Mouse (Mus musculus): ENCODE measurements around the gene Cers6. TPM values are rescaled to one million over a fixed set of nuclear protein-coding genes. Genes with fewer than 3 reads are reported as not detected.

The Cers6 gene
- total RNA-seq, 2 experiments from 2014 or later: 14.1 to 14.7 TPM

DNA sequence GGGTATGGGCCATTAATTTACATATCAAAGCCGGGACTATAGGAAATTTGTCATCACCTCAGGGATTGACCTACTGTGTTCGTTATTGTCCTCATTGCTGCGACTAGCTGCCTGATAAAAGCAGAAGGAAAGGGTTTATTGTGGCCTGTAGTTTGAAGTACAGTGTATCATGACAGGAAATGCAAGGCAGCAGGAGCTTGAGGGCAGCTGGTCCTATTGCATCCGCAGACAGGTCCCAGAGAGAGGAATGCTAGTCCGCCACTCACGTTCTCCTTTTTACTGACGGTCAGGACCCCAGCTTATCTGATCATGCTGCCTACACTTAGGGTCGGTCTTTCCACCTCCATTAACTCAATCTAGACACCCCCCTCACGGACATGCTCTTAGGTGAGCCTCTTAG, 273.7 kb downstream of the Cers6 start:
- intact Hi-C loops (cut with DNase I): loop anchor here (5.0 kb wide), 1 partner anchor 72 kb away; the partner anchor contains the start of gene Spc25
- no peak for DNase-seq

DNA sequence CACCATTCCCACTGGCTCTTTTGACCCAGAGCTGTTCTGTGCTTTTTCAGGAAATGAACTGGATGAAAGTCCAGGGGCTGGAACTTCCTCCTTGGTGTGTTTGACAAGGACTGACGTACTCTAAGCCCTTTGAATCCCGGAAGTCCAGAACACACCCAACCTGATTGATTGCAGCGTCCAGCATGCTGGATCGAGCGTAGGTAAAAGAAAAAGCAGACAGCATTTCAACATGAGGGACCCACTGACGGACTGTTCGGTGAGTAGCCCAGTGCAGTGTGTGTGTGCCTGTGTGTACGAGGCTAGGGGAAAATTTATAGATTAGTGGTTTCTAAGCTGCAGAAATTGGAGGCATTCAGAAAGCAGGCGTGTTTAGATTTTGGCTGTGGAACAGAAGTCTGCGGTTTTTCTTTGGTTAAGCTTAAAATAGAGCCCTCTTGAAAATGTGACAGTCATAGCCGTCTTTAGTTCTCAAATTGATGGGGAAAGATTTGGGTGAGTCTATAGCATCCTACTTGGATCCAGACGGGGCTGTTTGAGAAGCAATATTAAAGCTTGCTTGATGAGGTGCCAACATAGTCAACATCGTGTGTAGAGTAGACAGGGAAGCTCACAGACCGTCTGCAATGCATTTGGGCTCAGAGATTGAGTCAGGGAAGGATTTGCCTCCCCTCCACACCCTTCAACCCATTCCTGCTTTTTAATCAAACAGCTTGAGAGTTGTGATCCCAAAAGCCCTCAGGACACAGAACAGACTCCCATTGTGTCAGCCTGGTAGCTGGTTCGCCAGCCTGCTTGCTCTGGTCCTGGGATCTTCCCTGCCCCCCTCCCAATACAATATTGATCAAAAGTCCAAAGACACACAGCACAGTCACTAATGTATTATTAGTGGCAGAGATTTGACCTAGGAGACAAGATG, 274.7 kb downstream of the Cers6 start, which contains the start of gene Nostrin:
Gene Nostrin, plus strand, starts transcription at position 140 of the 916 bp plus-strand sequence.
- intact Hi-C loops (cut with DNase I): loop anchor here (5.0 kb wide), 1 partner anchor 71 kb away; the partner anchor contains the start of gene Spc25
- DNase-seq: peak; percentile 25 to 32

DNA sequence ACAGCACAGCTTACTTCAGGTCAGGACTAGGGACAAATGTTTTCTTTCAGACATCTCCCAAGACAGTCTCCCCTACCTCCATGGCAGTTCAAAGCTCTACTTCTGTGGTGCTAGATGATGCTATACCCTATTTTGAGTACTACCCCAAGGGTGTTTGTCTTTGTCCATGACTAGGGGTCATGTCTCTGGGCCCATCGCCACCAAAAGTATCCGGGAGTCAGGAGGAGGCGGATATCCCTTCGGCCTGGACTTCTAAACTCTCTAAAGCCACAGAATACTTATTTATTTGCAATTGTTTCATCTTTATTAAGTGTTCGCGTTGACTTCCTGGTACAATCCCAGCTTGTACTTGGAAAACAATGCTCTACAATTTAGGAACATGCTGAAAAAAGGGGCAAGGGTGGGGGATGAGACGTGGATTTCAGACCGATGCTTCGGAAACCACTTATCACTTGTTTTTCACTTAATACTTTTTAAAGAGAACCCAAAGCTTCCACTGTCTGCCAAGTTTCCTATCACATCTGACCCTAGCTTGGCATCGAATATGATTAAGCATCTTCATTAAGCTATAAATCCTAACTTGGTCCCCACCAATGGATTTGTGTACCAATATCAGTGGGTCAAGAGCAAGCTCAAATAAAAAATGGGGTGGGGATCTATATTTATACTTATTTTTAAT, 276.3 kb downstream of the Cers6 start:
- DNase-seq: no peak
- intact Hi-C loops (cut with DNase I): loop anchor here (5.0 kb wide), 1 partner anchor 70 kb away; the partner anchor contains the start of gene Spc25

DNA sequence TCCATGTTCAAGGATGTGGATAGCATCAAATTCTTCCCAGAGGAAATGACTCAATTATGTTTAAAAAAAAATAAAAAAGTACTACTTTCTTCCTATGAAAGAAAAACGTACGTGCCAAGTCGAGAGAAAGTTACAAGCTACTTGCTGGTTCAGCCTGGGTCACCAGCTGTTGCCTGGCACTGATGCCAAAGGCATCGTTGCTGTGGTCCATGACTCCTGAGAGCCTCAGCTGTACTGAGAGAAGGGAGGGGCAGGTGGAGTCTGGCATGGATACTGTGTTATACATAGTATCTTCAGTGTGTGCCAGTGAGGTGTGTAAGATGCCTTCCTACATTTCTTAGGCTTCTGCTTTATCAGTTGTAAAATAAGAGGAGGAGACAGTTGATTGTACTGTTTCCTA, 277.5 kb downstream of the Cers6 start:
- DNase-seq: peak; percentile 22 to 39
- intact Hi-C loops (cut with DNase I): loop anchor here (5.0 kb wide), 1 partner anchor 69 kb away; the partner anchor contains the start of gene Spc25

DNA sequence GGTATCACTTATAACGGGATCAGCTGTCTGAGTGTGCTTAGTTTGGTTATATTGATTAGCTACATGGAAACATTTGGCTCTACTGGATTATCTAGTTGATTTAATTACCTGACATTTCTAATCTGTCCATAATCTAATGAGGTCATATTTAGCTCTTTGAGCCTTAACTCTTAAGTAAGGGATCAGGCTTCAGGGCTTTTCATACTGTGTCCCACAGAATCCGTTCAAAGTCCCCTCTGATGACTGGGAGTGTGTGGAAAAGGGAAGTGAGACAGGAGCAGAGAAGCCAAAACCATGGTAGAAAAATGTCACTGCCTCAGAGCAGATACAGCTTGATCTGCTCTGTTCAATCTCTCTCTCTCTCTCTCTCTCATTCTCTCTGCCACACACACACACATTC, 279.0 kb downstream of the Cers6 start:
- no peak for DNase-seq
- intact Hi-C loops (cut with DNase I): no loop called here

DNA sequence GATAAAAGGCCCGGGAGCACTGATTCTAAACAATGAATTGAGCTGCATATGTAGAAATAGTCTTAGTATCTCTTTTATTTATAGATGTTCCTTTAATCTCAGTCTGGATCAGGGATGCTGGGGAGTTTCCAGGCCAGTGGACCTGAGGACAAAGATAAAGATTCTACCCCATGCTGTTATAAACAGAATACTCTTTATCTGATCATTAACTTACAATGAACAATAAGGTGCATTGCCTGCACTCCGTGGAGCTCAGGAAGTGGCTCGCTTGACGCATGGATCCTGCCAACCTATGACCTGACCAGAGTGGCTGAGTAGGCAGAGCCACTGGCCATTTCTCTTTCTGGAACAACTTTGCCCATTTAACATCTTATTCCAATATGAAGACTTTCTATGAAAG, 279.6 kb downstream of the Cers6 start:
- intact Hi-C loops (cut with DNase I): no loop called here
- DNase-seq: no peak

DNA sequence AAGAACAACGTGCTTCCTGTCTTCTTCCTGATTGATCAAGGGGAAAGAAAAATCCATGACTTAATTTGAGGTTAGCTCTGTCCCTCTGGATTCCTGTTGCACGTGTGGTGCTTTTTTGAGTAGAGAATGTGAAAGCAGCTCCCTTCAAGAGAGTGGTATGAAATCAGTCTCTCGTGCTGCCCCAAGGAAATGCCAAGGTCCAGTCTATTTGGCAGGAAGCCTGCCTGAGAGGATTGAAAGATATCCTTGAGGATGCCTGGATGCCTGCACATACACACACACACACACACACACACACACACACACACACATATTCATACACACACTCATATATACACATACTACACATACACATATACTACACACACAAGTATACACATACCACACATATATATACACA, 287.4 kb downstream of the Cers6 start:
- intact Hi-C loops (cut with DNase I): no loop called here
- DNase-seq: no peak

DNA sequence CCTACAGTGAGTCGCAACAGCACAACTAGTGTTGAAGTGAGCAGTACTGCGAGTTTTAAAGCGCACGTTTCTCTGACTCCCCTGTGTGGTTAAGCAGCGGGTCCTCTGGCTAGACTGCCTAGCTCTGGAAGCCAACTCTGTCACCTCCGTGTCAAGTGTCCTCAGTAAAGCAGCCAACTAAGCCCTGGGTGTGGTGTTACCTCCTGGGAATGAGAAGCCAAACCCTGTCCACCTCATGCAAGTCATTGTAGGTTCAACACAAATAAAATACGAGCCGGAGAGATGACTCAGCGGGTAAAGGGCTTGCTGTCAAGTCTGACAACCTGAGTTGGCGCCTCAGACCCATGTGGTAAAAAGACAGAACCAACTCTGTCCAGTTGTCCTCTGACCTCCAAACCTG, 287.9 kb downstream of the Cers6 start:
- DNase-seq: peak in 1 of 2 experiments; percentile 40
- intact Hi-C loops (cut with DNase I): no loop called here

DNA sequence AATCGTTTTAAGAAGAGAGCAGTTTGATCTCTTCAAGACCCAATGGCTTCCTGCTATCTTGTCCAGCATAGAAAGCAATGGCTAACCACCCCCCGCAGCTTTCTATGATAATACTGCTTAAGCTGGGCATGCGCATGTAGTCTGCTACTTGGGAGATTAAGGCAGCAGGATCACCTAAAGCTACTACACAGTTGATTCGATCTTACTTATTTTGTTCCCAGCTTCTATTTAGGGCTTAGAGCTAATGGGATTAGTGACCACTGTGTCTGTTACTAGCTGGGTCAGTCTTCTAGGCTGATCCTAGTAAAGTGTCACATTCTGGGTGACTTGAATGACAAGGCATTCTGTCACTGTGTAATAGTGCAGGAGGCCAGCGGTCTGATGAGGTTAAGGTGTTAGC, 289.6 kb downstream of the Cers6 start:
- intact Hi-C loops (cut with DNase I): no loop called here
- no peak for DNase-seq

DNA sequence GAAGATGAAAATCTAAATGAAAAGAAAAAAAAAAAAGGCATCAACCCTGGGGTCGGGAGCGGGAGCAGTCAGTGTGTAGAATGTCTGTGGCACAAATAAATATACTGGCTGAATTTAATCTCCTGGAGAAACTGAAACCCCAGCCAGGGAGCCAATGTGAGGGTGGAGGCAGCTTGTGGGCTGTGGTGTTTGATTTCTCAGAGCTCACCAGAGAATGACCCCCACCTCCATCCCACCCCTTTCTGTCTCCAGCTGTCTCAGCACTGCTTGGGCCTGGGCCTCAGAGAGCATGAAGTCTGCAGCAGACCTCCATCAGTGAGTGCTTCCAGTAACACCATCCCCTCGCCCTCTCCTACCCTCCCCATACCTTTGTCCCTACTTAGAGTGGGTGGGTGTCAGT, 294.6 kb downstream of the Cers6 start:
- no peak for DNase-seq
- intact Hi-C loops (cut with DNase I): no loop called here

DNA sequence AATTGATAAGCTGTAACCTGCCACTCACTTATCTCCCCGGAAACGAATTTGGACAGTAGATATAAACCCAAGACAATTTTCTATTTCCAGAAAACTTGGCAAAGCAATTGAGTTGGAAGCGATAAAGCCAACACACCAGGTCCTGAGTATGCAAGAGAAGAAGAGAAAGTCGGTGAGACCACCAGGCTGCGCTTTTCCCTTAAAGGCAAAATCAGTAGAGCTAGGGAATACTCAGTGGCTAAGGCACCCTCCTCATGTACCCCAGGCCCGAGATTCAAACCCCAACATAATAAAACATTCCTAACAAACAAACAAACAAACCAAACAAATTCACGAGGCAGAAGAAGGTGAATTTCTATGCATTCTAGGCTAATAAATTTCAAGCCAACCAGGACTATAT, 295.0 kb downstream of the Cers6 start:
- intact Hi-C loops (cut with DNase I): no loop called here
- DNase-seq: no peak

DNA sequence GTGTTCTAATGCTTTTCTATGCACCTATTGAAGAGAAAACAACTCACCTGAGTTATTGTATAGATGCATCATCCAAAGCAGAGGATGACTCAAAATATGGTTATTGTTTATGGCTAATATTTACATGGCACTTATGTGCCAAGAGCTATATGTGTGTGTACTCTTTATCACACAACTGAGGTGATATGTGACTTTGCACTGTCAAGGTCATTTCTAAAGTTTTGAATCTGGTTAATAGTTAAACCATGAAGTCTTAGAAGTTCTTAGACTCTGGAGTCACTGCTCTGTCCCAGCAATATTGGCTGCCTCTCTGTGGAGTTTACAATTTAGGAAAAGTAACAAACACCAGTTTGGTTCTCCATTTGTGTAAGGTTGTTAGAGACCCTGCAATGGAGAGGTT, 297.7 kb downstream of the Cers6 start:
- DNase-seq: no peak
- intact Hi-C loops (cut with DNase I): no loop called here

Other genes starting within 250 kb of the Cers6 start
- gene 4932414N04Rik, start 205.0 kb upstream of the Cers6 start, total RNA-seq (2021): not detected